Mouse (Mus musculus): Measurements from ENCODE around the gene Glt6d1. TPM values are rescaled to one million over a fixed set of nuclear protein-coding genes. Genes with fewer than 3 reads are reported as not detected.

The Glt6d1 gene
- total and polyA plus RNA-seq, 3 experiments, result not detected

DNA sequence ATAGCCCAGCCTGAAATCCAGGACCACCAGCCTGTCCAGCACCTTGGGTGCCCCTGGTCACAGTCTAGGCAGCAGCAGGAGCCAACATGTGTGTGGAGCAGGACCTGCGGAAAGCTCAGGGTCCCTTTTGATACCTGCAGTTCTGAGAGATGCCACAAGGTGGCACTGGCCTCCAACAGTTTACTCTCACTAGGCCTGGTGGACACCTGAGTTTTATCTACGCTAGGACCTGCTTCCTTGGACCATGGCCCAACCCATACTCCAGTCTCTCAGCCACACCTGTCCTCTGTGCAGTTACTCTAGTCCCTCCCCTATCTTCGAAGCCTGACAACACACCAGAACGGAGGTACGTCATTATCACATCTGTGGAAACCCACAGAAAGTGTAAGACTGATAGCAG, 20.6 kb upstream of the Glt6d1 start (continued):
- TF ChIP-seq ZKSCAN1 (IDR thresholded peaks at IDR 0.05; ENCODE audit: borderline replicate concordance, low read depth, low read length), result no peak

DNA sequence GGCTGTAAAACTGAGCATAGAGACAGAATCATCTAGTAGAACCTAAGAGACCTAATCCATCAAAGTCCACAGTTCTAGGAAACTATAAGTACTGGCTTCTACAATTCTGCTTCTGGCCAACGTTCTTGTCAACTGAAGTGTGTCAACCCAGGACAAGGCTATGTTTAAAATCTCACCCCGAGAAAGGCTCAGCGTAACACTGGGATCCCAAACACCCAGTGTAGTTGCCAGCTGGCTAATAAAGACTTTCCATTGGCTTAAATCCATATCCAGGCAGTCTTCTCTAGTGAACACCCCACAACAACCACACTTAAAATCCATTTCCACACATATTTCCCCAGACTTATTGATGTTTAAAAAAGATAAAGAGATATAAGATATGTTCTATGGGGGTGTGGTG, 15.1 kb upstream of the Glt6d1 start:
- no peak for DNase-seq (ENCODE audit: extremely low read depth)
- Histone ChIP-seq H3K4me3 (replicated peaks in 1 of 3; ENCODE audit: low read depth in 2 of 3, low read length in 2 of 3, poor library complexity in 1 of 3) (no peak overlapping the region), H3K79me2 (replicated peaks; ENCODE audit: control insufficient read depth, extremely low read depth, insufficient read depth, poor library complexity, severe bottlenecking) (no peaks in the 10 kb centered on the region), H3K36me3 (replicated peaks in 1 of 2; ENCODE audit: control insufficient read depth in 1 of 2, insufficient read depth in 1 of 2, low read length in 1 of 2) (no peaks in the 10 kb centered on the region), H3K9ac (ENCODE audit: insufficient read depth, low read depth) (no peak overlapping the region), H3K27me3 (replicated peaks) (peaks cover 53% of the 10 kb centered on the region), H3K4me1 (ENCODE audit: control insufficient read depth in 1 of 2, insufficient read depth in 2 of 2) (no peaks in the 10 kb centered on the region), H3K27ac (ENCODE audit: insufficient read depth, low read depth) (no peak overlapping the region), H3K9me3 (replicated peaks; ENCODE audit: low read length) (no peaks in the 10 kb centered on the region), H3K4me2 (ENCODE audit: insufficient read depth, low read depth, poor library complexity, severe bottlenecking) (no peak overlapping the region)
- in situ Hi-C loops (cut with MboI; ENCODE audit: low pct_ligation_motif_present, low pct_unique_long_range_greater_than_20kb, low sequenced_read_pairs) (loop anchor here (10.0 kb wide), 1 partner anchor 194 kb away; the partner anchor contains the start of gene Ubac1), dilution Hi-C loops (cut with MboI; ENCODE audit: extremely low pct_ligation_motif_present, extremely low pct_unique_long_range_greater_than_20kb, low sequenced_read_pairs) (no loop called here)
- TF ChIP-seq CHD1 (IDR thresholded peaks at IDR 0.05; ENCODE audit: low read depth, low read length) (no peak), GABPA (IDR thresholded peaks at IDR 0.05; ENCODE audit: insufficient replicate concordance, low read depth, low read length) (no peak), RCOR1 (conservative IDR thresholded peaks at IDR 0.05; ENCODE audit: low read depth, low read length) (no peak), ZNF384 (IDR thresholded peaks at IDR 0.05; ENCODE audit: low read depth, low read length) (no peak), JUN (IDR thresholded peaks at IDR 0.05; ENCODE audit: insufficient read depth, low read depth, low read length) (no peak)

- H3K27ac ChIP-seq (ENCODE audit: insufficient read depth, low read depth), result no peak overlapping the region
- H3K9ac ChIP-seq (ENCODE audit: insufficient read depth, low read depth), result no peak overlapping the region
- H3K36me3 ChIP-seq (replicated peaks in 1 of 2; ENCODE audit: control insufficient read depth in 1 of 2, insufficient read depth in 1 of 2, low read length in 1 of 2), result no peaks in the 10 kb centered on the region
- no peak for DNase-seq (ENCODE audit: extremely low read depth)
- H3K4me1 ChIP-seq (ENCODE audit: control insufficient read depth in 1 of 2, insufficient read depth in 2 of 2), result no peaks in the 10 kb centered on the region
- dilution Hi-C loops (cut with MboI; ENCODE audit: extremely low pct_ligation_motif_present, extremely low pct_unique_long_range_greater_than_20kb, low sequenced_read_pairs) (no loop called here), in situ Hi-C loops (cut with MboI; ENCODE audit: low pct_ligation_motif_present, low pct_unique_long_range_greater_than_20kb, low sequenced_read_pairs) (no loop called here)
- peaks cover 56% of the 10 kb centered on the region for H3K27me3 ChIP-seq (replicated peaks)
- no peaks in the 10 kb centered on the region for H3K9me3 ChIP-seq (replicated peaks; ENCODE audit: low read length)
- no peak for TF ChIP-seq ETS1 (conservative IDR thresholded peaks at IDR 0.05; ENCODE audit: low read depth, low read length)
- TF ChIP-seq RAD21 (IDR thresholded peaks at IDR 0.05; ENCODE audit: low read depth, low read length), result no peak
- no peak for TF ChIP-seq HCFC1 (IDR thresholded peaks at IDR 0.05; ENCODE audit: low read depth, low read length)
- no peak for TF ChIP-seq BHLHE40 (IDR thresholded peaks at IDR 0.05; ENCODE audit: low read depth, low read length)
- TF ChIP-seq JUND (conservative IDR thresholded peaks at IDR 0.05; ENCODE audit: low read depth, low read length), result no peak
- no peak overlapping the region for H3K4me3 ChIP-seq (replicated peaks in 1 of 3; ENCODE audit: low read depth in 2 of 3, low read length in 2 of 3, poor library complexity in 1 of 3)
- no peaks in the 10 kb centered on the region for H3K79me2 ChIP-seq (replicated peaks; ENCODE audit: control insufficient read depth, extremely low read depth, insufficient read depth, poor library complexity, severe bottlenecking)
- no peak overlapping the region for H3K4me2 ChIP-seq (ENCODE audit: insufficient read depth, low read depth, poor library complexity, severe bottlenecking)
These were observed 12.8 kb upstream of the Glt6d1 start for GRCm38 (mm10) chr2:25828344-25828947.

Data from CH12.LX (cell line).